Mouse (Mus musculus) small intestine, adult 2 months (tissue): ENCODE results near the gene Lrp10. TPM values are rescaled to one million over a fixed set of nuclear protein-coding genes. Genes with fewer than 3 reads are reported as not detected.

Experiments used
- H3K27ac ChIP-seq: fragments of 200-500 bp; 2 replicates; pipeline ENCODE4 v1.5.1; 2012; ENCODE audit warnings: low read depth, low read length, control low read depth, inconsistent platforms; ENCODE audit not compliant: insufficient read depth
- H3K27me3 ChIP-seq: fragments of 200-500 bp; 2 replicates; pipeline ENCODE4 v1.6.1; 2012; ENCODE audit warnings: mild to moderate bottlenecking, moderate library complexity, low read length, inconsistent platforms; ENCODE audit not compliant: control insufficient read depth, insufficient read depth
- H3K36me3 ChIP-seq: fragments of 200-500 bp; 2 replicates; pipeline ENCODE4 v1.6.1; 2012; ENCODE audit warnings: mild to moderate bottlenecking, low read length, control low read depth, inconsistent platforms; ENCODE audit not compliant: control insufficient read depth, insufficient read depth
- H3K4me1 ChIP-seq: fragments of 200-500 bp; 2 replicates; pipeline ENCODE4 v1.6.1; 2012; ENCODE audit warnings: low read length, inconsistent platforms, mixed read lengths; ENCODE audit not compliant: control insufficient read depth, insufficient read depth, insufficient read length
- H3K4me3 ChIP-seq: fragments of 200-500 bp; 2 replicates; pipeline ENCODE4 v1.5.1; 2012; ENCODE audit warnings: low read depth, mild to moderate bottlenecking, control low read depth, inconsistent platforms, low read length, moderate library complexity
- CTCF ChIP-seq: fragments of 200-500 bp; IDR thresholded peaks from 2 replicates; pipeline ENCODE4 v1.5.1; 2012; ENCODE audit warnings: low read depth, mild to moderate bottlenecking, control low read depth, inconsistent platforms, low read length, moderate library complexity, mixed read lengths; ENCODE audit not compliant: insufficient replicate concordance, insufficient read length; ENCODE audit errors: extremely low read depth
- POLR2A ChIP-seq: fragments of 200-500 bp; IDR thresholded peaks from 2 replicates; pipeline ENCODE4 v1.6.1; 2012; ENCODE audit warnings: low read depth, mild to moderate bottlenecking, control low read depth, inconsistent platforms, low read length, moderate library complexity
- WGBS: fragments of 180-500 bp; shearing (Covaris S2); methylation state at CpG from one replicate; pipeline ENCODE4 v1.1.7; 2018; 5-methylcytosine and 5-hydroxymethylcytosine counted together
- polyA plus RNA-seq: library from polyadenylated mRNA; depleted of rRNA; stranded (reverse); fragments of >200 nt; gene quantifications from 2 replicates; pipeline ENCODE4 v1.2.3, GENCODE M21; 2012; rRNA removed

Gene Lrp10
- polyA plus RNA-seq, 1 experiment: 303 TPM

DNA sequence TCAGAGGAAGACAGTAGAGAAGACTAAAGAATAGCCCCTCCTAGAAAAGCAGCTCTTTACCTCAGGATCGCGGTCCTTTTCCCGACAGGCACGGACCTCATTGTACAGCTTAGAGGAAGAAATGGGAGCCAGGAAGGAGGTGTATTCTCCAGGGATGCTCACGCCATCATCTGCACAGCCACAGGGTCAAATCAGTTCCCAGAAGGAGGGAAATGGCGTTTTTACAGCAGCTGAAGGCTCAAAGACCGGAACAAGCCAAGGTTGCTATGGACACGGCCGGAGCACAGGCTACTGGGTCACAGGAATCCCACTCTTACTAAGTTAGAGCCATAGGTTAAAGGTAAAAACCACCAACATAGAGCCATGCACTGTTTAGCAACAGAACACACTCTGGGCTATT lies 45.8 kb downstream of the Lrp10 start:
- 91% methylated on average over 9 of the region's 9 CpGs for WGBS
- Histone ChIP-seq H3K36me3 (peaks cover 66% of the 10 kb centered on the region), H3K27ac (no peak overlapping the region), H3K4me1 (no peaks in the 10 kb centered on the region), H3K27me3 (no peaks in the 10 kb centered on the region), H3K4me3 (no peak overlapping the region)
- TF ChIP-seq CTCF: no peak
- no peak for TF ChIP-seq POLR2A

DNA sequence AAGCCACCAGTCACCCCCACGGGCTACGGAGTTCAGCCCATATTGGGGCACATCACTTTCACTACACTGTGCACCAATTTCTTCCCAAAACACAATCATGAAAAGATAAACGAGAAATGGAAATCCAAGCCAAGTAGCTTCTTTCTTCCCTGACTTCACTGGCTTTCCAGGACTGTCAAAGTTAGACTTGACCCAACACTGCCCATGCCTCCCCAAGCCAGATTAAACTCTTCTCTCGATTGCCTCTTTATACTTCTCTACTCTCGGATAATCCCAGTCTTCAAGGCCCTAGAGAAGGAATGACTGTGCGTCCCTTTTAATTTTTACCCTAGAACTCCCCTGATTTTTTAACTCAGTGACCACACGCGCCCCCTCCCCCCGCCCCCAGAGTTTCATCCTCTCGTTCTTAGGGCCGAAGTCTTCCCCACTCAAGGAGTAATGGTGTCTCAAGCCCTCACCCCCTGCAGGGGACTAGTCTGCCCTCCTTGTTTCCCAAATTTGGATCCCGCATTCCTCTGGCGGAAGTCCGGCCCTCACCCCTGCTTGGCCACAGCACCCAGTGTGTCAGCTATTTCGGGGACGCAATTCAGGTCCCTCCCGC lies 52.9 kb downstream of the Lrp10 start:
- H3K27me3 ChIP-seq: no peaks in the 10 kb centered on the region
- no peak for TF ChIP-seq CTCF
- TF ChIP-seq POLR2A: no peak
- WGBS: under 1% methylated on average over 17 of the region's 17 CpGs
- peak overlapping the region; percentile 90 for H3K4me3 ChIP-seq
- peak overlapping the region; percentile 22; the same call in 1 of the 2 replicates for H3K27ac ChIP-seq
- H3K36me3 ChIP-seq: peaks cover 25% of the 10 kb centered on the region
- H3K4me1 ChIP-seq: peaks cover 8% of the 10 kb centered on the region; the same call in 1 of the 2 replicates

Other genes with a start within 250 kb of the Lrp10 start
- gene Dad1, start 210.0 kb upstream of the Lrp10 start, polyA plus RNA-seq: 561 and 627 TPM in 2 replicates
- gene Abhd4, start 209.9 kb upstream of the Lrp10 start, polyA plus RNA-seq: 35.2 and 53.6 TPM in 2 replicates
- not detected in 2 replicates for gene Olfr49, start 179.2 kb upstream of the Lrp10 start, polyA plus RNA-seq
- gene Oxa1l, start 103.3 kb upstream of the Lrp10 start, polyA plus RNA-seq: 73.2 and 120 TPM in 2 replicates
- gene Slc7a7, start 46.4 kb upstream of the Lrp10 start, polyA plus RNA-seq: 110 and 341 TPM in 2 replicates
- gene Mrpl52, start 37.2 kb upstream of the Lrp10 start, polyA plus RNA-seq: 186 and 284 TPM in 2 replicates
- 59.9 and 66.0 TPM in 2 replicates for gene Mmp14, start 32.5 kb upstream of the Lrp10 start, polyA plus RNA-seq
- 0.20 and 0.76 TPM in 2 replicates for gene Rem2, start 12.0 kb downstream of the Lrp10 start, polyA plus RNA-seq
- gene Prmt5, start 53.4 kb downstream of the Lrp10 start, polyA plus RNA-seq: 5.8 and 9.8 TPM in 2 replicates
- 4.7 and 11.8 TPM in 2 replicates for gene Haus4, start 90.5 kb downstream of the Lrp10 start, polyA plus RNA-seq
- gene Ajuba, start 113.4 kb downstream of the Lrp10 start, polyA plus RNA-seq: 2.6 and 3.0 TPM in 2 replicates
- gene 4931414P19Rik, start 141.9 kb downstream of the Lrp10 start, polyA plus RNA-seq: 2.3 and 5.6 TPM in 2 replicates
- 122 and 160 TPM in 2 replicates for gene Psmb5, start 153.9 kb downstream of the Lrp10 start, polyA plus RNA-seq
- gene Psmb11, start 157.3 kb downstream of the Lrp10 start, polyA plus RNA-seq: not detected in 2 replicates
- not detected in 2 replicates for gene Gm17606, start 176.8 kb downstream of the Lrp10 start, polyA plus RNA-seq
- 3.1 and 4.6 TPM in 2 replicates for gene Cdh24, start 177.2 kb downstream of the Lrp10 start, polyA plus RNA-seq
- 21.9 and 47.4 TPM in 2 replicates for gene 1700123O20Rik, start 222.1 kb downstream of the Lrp10 start, polyA plus RNA-seq
- 32.5 and 76.4 TPM in 2 replicates for gene Acin1, start 222.8 kb downstream of the Lrp10 start, polyA plus RNA-seq
- gene Gm29776, start 234.7 kb downstream of the Lrp10 start, polyA plus RNA-seq: not detected in 2 replicates
- gene Cebpe, start 248.0 kb downstream of the Lrp10 start, polyA plus RNA-seq: 4.2 and 4.4 TPM in 2 replicates